23 mouse cellular contexts compared by ENCODE assay signal in the genomic region with DNA sequence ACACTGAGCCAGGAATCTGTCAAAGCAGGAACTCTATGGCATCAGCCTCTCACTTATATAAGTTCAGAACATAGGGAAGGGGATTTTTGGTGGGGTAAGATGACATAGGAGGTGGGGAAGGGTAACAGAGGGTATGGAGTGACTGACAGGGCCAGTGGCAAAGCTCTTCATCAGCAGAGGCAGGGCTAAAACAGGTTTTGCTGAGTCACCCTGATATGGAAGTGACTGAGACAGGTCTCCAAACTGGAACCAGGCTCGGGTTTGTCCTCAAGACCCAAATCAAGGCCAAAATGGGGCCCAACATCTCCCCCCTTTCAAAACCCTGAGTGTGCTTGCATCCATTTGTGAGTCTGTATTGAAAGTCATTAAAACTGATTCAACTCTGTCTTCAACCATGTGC. TPM values are rescaled to one million over a fixed set of nuclear protein-coding genes. Genes with fewer than 3 reads are reported as not detected.
DNase-seq lines count a peak whose midpoint lies in the region; TF ChIP-seq lines count a peak whose summit lies in the region.
"Had no signal": no experiment of that assay in that cellular context is flagged by ENCODE, and none has a peak within 500 bp of the region (broad histone marks: within the 10 kb centered on the region; RNA-seq: fewer than 3 reads in every experiment).

No protein-coding gene starts in this region.

- no peak for TF ChIP-seq RAD21 in MEL (IDR thresholded peaks at IDR 0.05; ENCODE audit: low read depth, low read length)

- H3K27ac ChIP-seq in heart, embryonic 10.5 days, result no peak overlapping the region
- no peak overlapping the region for H3K27ac ChIP-seq in MEL (ENCODE audit: control insufficient read depth, low read depth, low read length)
- H3K27ac ChIP-seq: embryonic facial prominence, embryonic 13.5 days; forebrain, embryonic 13.5 days; heart, embryonic 15.5 days; hindbrain, embryonic 12.5 days; hindbrain, embryonic 15.5 days had no signal

- H3K4me3 ChIP-seq in heart, embryonic 10.5 days, result no peak overlapping the region
- H3K4me3 ChIP-seq in MEL (ENCODE audit: control insufficient read depth in 1 of 2, insufficient read depth in 1 of 2, low read depth in 2 of 2, low read length in 2 of 2), result no peak overlapping the region
- H3K4me3 ChIP-seq: embryonic facial prominence, embryonic 13.5 days; erythroblast, embryonic 14.5 days; forebrain, embryonic 13.5 days; heart, embryonic 12.5 days; heart, embryonic 15.5 days; hindbrain, embryonic 12.5 days; hindbrain, embryonic 15.5 days had no signal

- H3K4me1 ChIP-seq in heart, embryonic 10.5 days, result peaks cover 26% of the 10 kb centered on the region
- H3K4me1 ChIP-seq in MEL (ENCODE audit: control insufficient read depth in 1 of 2, insufficient read depth in 2 of 2, low read length in 2 of 2), result peaks cover 5 to 21% of the 10 kb centered on the region in 2 experiments
- H3K4me1 ChIP-seq: forebrain, embryonic 13.5 days had no signal

- intact Hi-C loops in heart, postnatal 25 days (cut with DNase I), result loop anchor here (5.0 to 10.0 kb wide), 2 partner anchors 287 to 480 kb away; no protein-coding TSS in a partner anchor

- TF ChIP-seq EP300 in MEL (IDR thresholded peaks at IDR 0.05; ENCODE audit: low read depth in 1 of 2, low read length in 2 of 2), result no peak

- no peaks in the 10 kb centered on the region for H3K9me3 ChIP-seq in heart, embryonic 10.5 days
- H3K9me3 ChIP-seq in MEL (replicated peaks; ENCODE audit: insufficient read depth, low read length), result no peaks in the 10 kb centered on the region
- H3K9me3 ChIP-seq: embryonic facial prominence, embryonic 13.5 days; forebrain, embryonic 13.5 days; heart, embryonic 12.5 days; heart, embryonic 15.5 days; hindbrain, embryonic 12.5 days; hindbrain, embryonic 15.5 days had no signal

- H3K27me3 ChIP-seq in heart, embryonic 10.5 days (ENCODE audit: insufficient read depth, poor library complexity, severe bottlenecking), result no peaks in the 10 kb centered on the region
- no peaks in the 10 kb centered on the region for H3K27me3 ChIP-seq in MEL (ENCODE audit: control insufficient read depth in 1 of 2, insufficient read depth in 2 of 2, low read length in 2 of 2)
- H3K27me3 ChIP-seq: embryonic facial prominence, embryonic 13.5 days; forebrain, embryonic 13.5 days; heart, embryonic 12.5 days; heart, embryonic 15.5 days; hindbrain, embryonic 12.5 days; hindbrain, embryonic 15.5 days; Patski had no signal

- H3K36me3 ChIP-seq in heart, embryonic 10.5 days, result peaks cover 18% of the 10 kb centered on the region
- H3K36me3 ChIP-seq in MEL (ENCODE audit: control insufficient read depth in 1 of 2, insufficient read depth in 2 of 2, low read length in 2 of 2), result peaks cover 1 to 15% of the 10 kb centered on the region in 2 experiments

- no peaks in the 10 kb centered on the region for H3K79me2 ChIP-seq in MEL (ENCODE audit: control insufficient read depth, insufficient read depth, low read length, poor library complexity)

- no peak for TF ChIP-seq POLR2A in MEL (IDR thresholded peaks at IDR 0.05; ENCODE audit: control insufficient read depth in 1 of 2, insufficient read depth in 1 of 2, low read depth in 1 of 2, low read length in 2 of 2, poor library complexity in 1 of 2)

- peak; percentile 63 for DNase-seq in heart, embryonic 10.5 days (ENCODE audit: low spot score)
- no peak for DNase-seq in heart, postnatal 25 days (ENCODE audit: low spot score)
- DNase-seq in 416B (ENCODE audit: low read depth) (peak; percentile 46), MEL (ENCODE audit: low read depth, low spot score) (peak; percentile 48)
- no peak for DNase-seq in frontal cortex, postnatal 25 days (ENCODE audit: low spot score in 2 of 2)
- DNase-seq in gastrocnemius, postnatal 4 days (ENCODE audit: low spot score in 2 of 2), result no peak
- DNase-seq: adrenal gland, postnatal 14 days; cerebellum, adult 11 months; cerebellum, adult 2 months; cerebellum, adult 9-11 months; cerebellum, postnatal 25 days; forebrain, postnatal 0 days; gastrocnemius, postnatal 25 days; heart, postnatal 14 days; kidney, adult 2 months had no signal

- no peak for TF ChIP-seq CTCF in MEL (IDR thresholded peaks at IDR 0.05 in 2 of 3, conservative IDR thresholded peaks at IDR 0.05 in 1 of 3; ENCODE audit: control insufficient read depth in 1 of 3, insufficient read depth in 1 of 3, low read depth in 2 of 3, low read length in 3 of 3, poor library complexity in 1 of 3, severe bottlenecking in 1 of 3)

- WGBS in heart, embryonic 10.5 days, result 64% methylated on average over 1 of the region's 1 CpGs

- no peak overlapping the region for H3K9ac ChIP-seq in MEL (ENCODE audit: control insufficient read depth, low read depth, low read length, poor library complexity, severe bottlenecking)
- H3K9ac ChIP-seq: embryonic facial prominence, embryonic 13.5 days; forebrain, embryonic 13.5 days; forebrain, postnatal 0 days; heart, embryonic 12.5 days; heart, embryonic 15.5 days; hindbrain, embryonic 12.5 days; hindbrain, embryonic 15.5 days had no signal

TF ChIP-seq in MEL, 35 proteins besides CTCF, POLR2A, EP300 and RAD21:
- TF ChIP-seq UBTF (IDR thresholded peaks at IDR 0.05; ENCODE audit: borderline replicate concordance, insufficient read depth, low read depth, low read length) (no peak), CHD2 (IDR thresholded peaks at IDR 0.05; ENCODE audit: low read length) (no peak), ELF1 (IDR thresholded peaks at IDR 0.05; ENCODE audit: low read depth, low read length) (no peak), TCF12 (IDR thresholded peaks at IDR 0.05; ENCODE audit: low read depth, low read length) (no peak), ZMIZ1 (IDR thresholded peaks at IDR 0.05; ENCODE audit: low read depth, low read length) (no peak), GABPA (IDR thresholded peaks at IDR 0.05; ENCODE audit: low read depth, low read length) (peak; percentile 72; the same call in 1 of the 2 replicates)

RNA-seq across cellular contexts. Expression of gene Itga9, which starts 21.7 kb away (rescaled TPM):
- 8.3 and 8.9 TPM in 2 replicates for polyA plus RNA-seq in heart, embryonic 10.5 days (2016; fragmentation: Nextera tagmentation; extraction: Ambion mirVana)
- total RNA-seq in heart, postnatal 25 days (2021), result 10 to 100 TPM; 65.5 to 72.7 TPM
- total RNA-seq in MEL (2012; rRNA removed), result 0.19 and 0.39 TPM in 2 replicates
- under 1 TPM in 1 of 2 experiments, not detected in 1; 0.21 TPM for polyA plus RNA-seq in MEL (2012; ENCODE audit: insufficient read depth in 1 of 2, insufficient read length in 2 of 2, low read depth in 1 of 2, low replicate concordance in 2 of 2, missing spikeins in 1 of 2)
- total RNA-seq in gastrocnemius, postnatal 4 days (2021), result 10 to 100 TPM; 30.6 to 38.2 TPM

Comparison
In these comparisons a context has a peak if more than half of its experiments do, and no peak if none do; other contexts are left out.
1. DNase-seq: peak in heart, embryonic 10.5 days (single experiment), 416B (single experiment) and MEL (single experiment); none in heart, postnatal 25 days (single experiment), frontal cortex, postnatal 25 days (0 of 2) and gastrocnemius, postnatal 4 days (0 of 2).
2. RNA of gene Itga9, which starts 21.7 kb away (total RNA-seq): 65.5 to 72.7 TPM in heart, postnatal 25 days and 30.6 to 38.2 TPM in gastrocnemius, postnatal 4 days; 0.19 to 0.39 TPM in MEL; every median in the first group is over 10 times any median in the second.